Mouse (Mus musculus): ENCODE results near the gene Mb. TPM values are rescaled to one million over a fixed set of nuclear protein-coding genes. Genes with fewer than 3 reads are reported as not detected.
A peak's percentile ranks its signal among the peaks of the same experiment; 100 is the strongest.

Mb gene
- polyA plus RNA-seq, 1 experiment from 2014 or later, result 2.5 TPM

- 61% methylated on average over 2 of the region's 2 CpGs for WGBS
- no peaks in the 10 kb centered on the region for H3K9me3 ChIP-seq (replicated peaks; ENCODE audit: control insufficient read depth, low read length)
- H3K4me2 ChIP-seq (ENCODE audit: low read depth, low read length), result no peak overlapping the region
- H3K27ac ChIP-seq (ENCODE audit: low read length), result no peak overlapping the region
- ATAC-seq (ENCODE audit: insufficient read depth, low FRiP score), result no peak
- H3K9ac ChIP-seq (ENCODE audit: low read length), result no peak overlapping the region
- H3K27me3 ChIP-seq (ENCODE audit: control insufficient read depth, insufficient read depth, low read length), result peaks cover 6% of the 10 kb centered on the region; the same call in 1 of the 2 replicates
- H3K4me3 ChIP-seq (replicated peaks; ENCODE audit: low read length), result no peak overlapping the region
- H3K36me3 ChIP-seq (ENCODE audit: control insufficient read depth, insufficient read depth, low read length), result no peaks in the 10 kb centered on the region
- H3K4me1 ChIP-seq (ENCODE audit: control insufficient read depth, insufficient read depth, low read length), result no peaks in the 10 kb centered on the region
Observed at GRCm38 (mm10) chr15:76998048-76998447, 52.4 kb downstream of the Mb start.

- Histone ChIP-seq H3K9me3 (replicated peaks; ENCODE audit: control insufficient read depth, low read length) (no peaks in the 10 kb centered on the region), H3K27me3 (ENCODE audit: control insufficient read depth, insufficient read depth, low read length) (peaks cover 2% of the 10 kb centered on the region; the same call in 1 of the 2 replicates), H3K36me3 (ENCODE audit: control insufficient read depth, insufficient read depth, low read length) (no peaks in the 10 kb centered on the region), H3K4me1 (ENCODE audit: control insufficient read depth, insufficient read depth, low read length) (no peaks in the 10 kb centered on the region), H3K4me2 (ENCODE audit: low read depth, low read length) (no peak overlapping the region), H3K4me3 (replicated peaks; ENCODE audit: low read length) (no peak overlapping the region), H3K27ac (ENCODE audit: low read length) (no peak overlapping the region), H3K9ac (ENCODE audit: low read length) (no peak overlapping the region)
- no peak for ATAC-seq (ENCODE audit: insufficient read depth, low FRiP score)
- WGBS, result 64% methylated on average over 3 of the region's 3 CpGs
Observed at GRCm38 (mm10) chr15:76994413-76994812, 56.1 kb downstream of the Mb start.

GRCm38 (mm10) chr15:76987542-76988094, 62.9 kb downstream of the Mb start:
- H3K4me1 ChIP-seq (ENCODE audit: control insufficient read depth, insufficient read depth, low read length), result no peaks in the 10 kb centered on the region
- H3K27me3 ChIP-seq (ENCODE audit: control insufficient read depth, insufficient read depth, low read length), result no peaks in the 10 kb centered on the region
- no peaks in the 10 kb centered on the region; the same call in 1 of the 2 replicates for H3K9me3 ChIP-seq (replicated peaks; ENCODE audit: control insufficient read depth, low read length)
- peak overlapping the region; percentile 74 for H3K9ac ChIP-seq (ENCODE audit: low read length)
- H3K27ac ChIP-seq (ENCODE audit: low read length), result no peak overlapping the region
- ATAC-seq (ENCODE audit: insufficient read depth, low FRiP score), result peak; percentile 86; the same call in 1 of the 2 replicates
- H3K36me3 ChIP-seq (ENCODE audit: control insufficient read depth, insufficient read depth, low read length), result no peaks in the 10 kb centered on the region
- 12% methylated on average over 21 of the region's 21 CpGs for WGBS
- peak overlapping the region; percentile 57 for H3K4me3 ChIP-seq (replicated peaks; ENCODE audit: low read length)
- H3K4me2 ChIP-seq (ENCODE audit: low read depth, low read length), result peak overlapping the region; percentile 73

GRCm38 (mm10) chr15:76987137-76987536, 63.3 kb downstream of the Mb start:
- ATAC-seq (ENCODE audit: insufficient read depth, low FRiP score), result 0 out of 2 replicates have a peak, but pooled peaks have one; percentile 9

GRCm38 (mm10) chr15:76982745-76983144, 67.7 kb downstream of the Mb start:
- no peak overlapping the region for H3K4me2 ChIP-seq (ENCODE audit: low read depth, low read length)
- WGBS, result 46% methylated on average over 3 of the region's 3 CpGs

More at GRCm38 (mm10) chr15:76987137-76987536, 63.3 kb downstream of the Mb start:
- Histone ChIP-seq H3K27ac (ENCODE audit: low read length) (no peak overlapping the region), H3K4me3 (replicated peaks; ENCODE audit: low read length) (peak overlapping the region; percentile 57), H3K36me3 (ENCODE audit: control insufficient read depth, insufficient read depth, low read length) (no peaks in the 10 kb centered on the region), H3K9ac (ENCODE audit: low read length) (peak overlapping the region; percentile 74), H3K9me3 (replicated peaks; ENCODE audit: control insufficient read depth, low read length) (no peaks in the 10 kb centered on the region; the same call in 1 of the 2 replicates), H3K27me3 (ENCODE audit: control insufficient read depth, insufficient read depth, low read length) (no peaks in the 10 kb centered on the region), H3K4me1 (ENCODE audit: control insufficient read depth, insufficient read depth, low read length) (no peaks in the 10 kb centered on the region), H3K4me2 (ENCODE audit: low read depth, low read length) (peak overlapping the region; percentile 73)
- WGBS, result 15% methylated on average over 11 of the region's 11 CpGs

GRCm38 (mm10) chr15:76979799-76980198, 70.7 kb downstream of the Mb start:
- Histone ChIP-seq H3K9me3 (replicated peaks; ENCODE audit: control insufficient read depth, low read length) (no peaks in the 10 kb centered on the region; the same call in 1 of the 2 replicates), H3K27me3 (ENCODE audit: control insufficient read depth, insufficient read depth, low read length) (no peaks in the 10 kb centered on the region), H3K36me3 (ENCODE audit: control insufficient read depth, insufficient read depth, low read length) (no peaks in the 10 kb centered on the region), H3K4me2 (ENCODE audit: low read depth, low read length) (no peak overlapping the region), H3K9ac (ENCODE audit: low read length) (no peak overlapping the region), H3K4me3 (replicated peaks; ENCODE audit: low read length) (no peak overlapping the region), H3K4me1 (ENCODE audit: control insufficient read depth, insufficient read depth, low read length) (no peaks in the 10 kb centered on the region), H3K27ac (ENCODE audit: low read length) (no peak overlapping the region)
- 72% methylated on average over 4 of the region's 4 CpGs for WGBS
- ATAC-seq (ENCODE audit: insufficient read depth, low FRiP score), result no peak

More at GRCm38 (mm10) chr15:76982745-76983144, 67.7 kb downstream of the Mb start:
- Histone ChIP-seq H3K9ac (ENCODE audit: low read length) (no peak overlapping the region), H3K4me3 (replicated peaks; ENCODE audit: low read length) (no peak overlapping the region), H3K27ac (ENCODE audit: low read length) (no peak overlapping the region), H3K27me3 (ENCODE audit: control insufficient read depth, insufficient read depth, low read length) (no peaks in the 10 kb centered on the region), H3K4me1 (ENCODE audit: control insufficient read depth, insufficient read depth, low read length) (no peaks in the 10 kb centered on the region), H3K36me3 (ENCODE audit: control insufficient read depth, insufficient read depth, low read length) (no peaks in the 10 kb centered on the region), H3K9me3 (replicated peaks; ENCODE audit: control insufficient read depth, low read length) (no peaks in the 10 kb centered on the region; the same call in 1 of the 2 replicates)
- no peak for ATAC-seq (ENCODE audit: insufficient read depth, low FRiP score)

- Histone ChIP-seq H3K27me3 (ENCODE audit: control insufficient read depth, insufficient read depth, low read length) (no peaks in the 10 kb centered on the region), H3K4me3 (replicated peaks; ENCODE audit: low read length) (no peak overlapping the region), H3K9ac (ENCODE audit: low read length) (no peak overlapping the region), H3K27ac (ENCODE audit: low read length) (peak overlapping the region; percentile 41), H3K9me3 (replicated peaks; ENCODE audit: control insufficient read depth, low read length) (no peaks in the 10 kb centered on the region), H3K4me2 (ENCODE audit: low read depth, low read length) (no peak overlapping the region), H3K36me3 (ENCODE audit: control insufficient read depth, insufficient read depth, low read length) (no peaks in the 10 kb centered on the region), H3K4me1 (ENCODE audit: control insufficient read depth, insufficient read depth, low read length) (peaks cover 4% of the 10 kb centered on the region; the same call in 1 of the 2 replicates)
- WGBS, result 42% methylated on average over 5 of the region's 5 CpGs
- ATAC-seq (ENCODE audit: insufficient read depth, low FRiP score), result no peak
Observed at GRCm38 (mm10) chr15:76976619-76977018, 73.9 kb downstream of the Mb start.

- peak; percentile 90 for ATAC-seq (ENCODE audit: insufficient read depth, low FRiP score)
- no peaks in the 10 kb centered on the region for H3K9me3 ChIP-seq (replicated peaks; ENCODE audit: control insufficient read depth, low read length)
- WGBS, result 7% methylated on average over 30 of the region's 31 CpGs
- no peaks in the 10 kb centered on the region for H3K36me3 ChIP-seq (ENCODE audit: control insufficient read depth, insufficient read depth, low read length)
- H3K27me3 ChIP-seq (ENCODE audit: control insufficient read depth, insufficient read depth, low read length), result no peaks in the 10 kb centered on the region
- H3K4me3 ChIP-seq (replicated peaks; ENCODE audit: low read length), result peak overlapping the region; percentile 66
- peaks cover 4% of the 10 kb centered on the region; the same call in 1 of the 2 replicates for H3K4me1 ChIP-seq (ENCODE audit: control insufficient read depth, insufficient read depth, low read length)
- peak overlapping the region; percentile 74 for H3K4me2 ChIP-seq (ENCODE audit: low read depth, low read length)
- peak overlapping the region; percentile 88 for H3K9ac ChIP-seq (ENCODE audit: low read length)
- peak overlapping the region; percentile 83 for H3K27ac ChIP-seq (ENCODE audit: low read length)
Observed at GRCm38 (mm10) chr15:76973855-76974651, 76.4 kb downstream of the Mb start.

All from stomach, embryonic 16.5 days (tissue).